In the genomic region with DNA sequence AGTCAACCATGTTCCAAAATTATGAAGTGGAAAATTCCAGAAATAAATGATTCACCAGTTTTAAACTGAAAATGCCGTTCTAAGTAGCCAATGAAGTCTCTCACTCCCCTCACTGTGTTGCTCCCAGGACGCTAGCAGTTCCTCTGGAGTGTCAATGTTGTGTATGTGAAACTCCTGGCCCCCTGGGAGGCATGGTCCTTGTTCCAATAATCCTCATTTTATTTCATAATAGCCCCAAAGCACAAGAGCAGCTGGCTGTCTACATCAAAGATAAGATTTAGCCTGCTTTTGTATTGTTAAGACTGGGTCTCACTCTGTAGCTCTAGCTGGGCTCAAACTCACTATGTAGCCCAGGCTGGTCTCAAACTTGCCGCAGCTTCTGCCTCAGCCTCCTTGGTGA, we compare ENCODE assay signal across 23 mouse cellular contexts. TPM values are rescaled to one million over a fixed set of nuclear protein-coding genes. Genes with fewer than 3 reads are reported as not detected.
A peak's percentile ranks its signal among the peaks of the same experiment; 100 is the strongest.
DNase-seq lines count a peak whose midpoint lies in the region; ATAC-seq and TF ChIP-seq lines count a peak whose summit lies in the region.
"Had no signal": no experiment of that assay in that cellular context is flagged by ENCODE, and none has a peak within 500 bp of the region (broad histone marks: within the 10 kb centered on the region; RNA-seq: fewer than 3 reads in every experiment).

No protein-coding gene starts in this region.

- H3K9ac ChIP-seq in hindbrain, postnatal 0 days (replicated peaks; ENCODE audit: low read length): no peak overlapping the region
- no peak overlapping the region for H3K9ac ChIP-seq in hindbrain, embryonic 11.5 days (ENCODE audit: low read depth, low read length)
- H3K9ac ChIP-seq: embryonic facial prominence, embryonic 12.5 days; embryonic facial prominence, embryonic 15.5 days; hindbrain, embryonic 14.5 days had no signal

- DNase-seq in cerebellum, adult 9-10 months: peak; percentile 29
- DNase-seq in cerebellum, adult 11 months: no peak
- no peak for DNase-seq in gastrocnemius, adult 2 months
- no peak for DNase-seq in gastrocnemius, postnatal 36 days
- DNase-seq in hindbrain, postnatal 0 days (ENCODE audit: low spot score): no peak
- DNase-seq in hindbrain, embryonic 11.5 days (ENCODE audit: low spot score): no peak
- DNase-seq in adipocyte (ENCODE audit: low spot score): peak; percentile 40
- DNase-seq: adrenal gland, adult 2 months; adrenal gland, postnatal 14 days; B cell, adult 2 months; forebrain, postnatal 0 days; gastrocnemius, postnatal 25 days; heart, adult 18-20 months; heart, postnatal 36 days; kidney, adult 2 months had no signal

- TF ChIP-seq CTCF in gastrocnemius, adult 2 months (IDR thresholded peaks at IDR 0.05): no peak
- no peak for TF ChIP-seq CTCF in hindbrain, postnatal 0 days (IDR thresholded peaks at IDR 0.05; ENCODE audit: low read depth)

- peaks cover 6% of the 10 kb centered on the region; the same call in 1 of the 2 replicates for H3K4me1 ChIP-seq in hindbrain, postnatal 0 days (ENCODE audit: insufficient read depth, low read length)
- H3K4me1 ChIP-seq in hindbrain, embryonic 11.5 days (replicated peaks; ENCODE audit: control insufficient read depth, insufficient read depth, low read length): no peaks in the 10 kb centered on the region

- no peak overlapping the region for H3K4me3 ChIP-seq in gastrocnemius, adult 2 months
- no peak overlapping the region for H3K4me3 ChIP-seq in hindbrain, postnatal 0 days (ENCODE audit: low read length)
- no peak overlapping the region for H3K4me3 ChIP-seq in hindbrain, embryonic 11.5 days (ENCODE audit: low read depth, low read length)

- H3K27ac ChIP-seq in gastrocnemius, adult 2 months: peak overlapping the region; percentile 31; the same call in 1 of the 2 replicates
- peak overlapping the region; percentile 85; the same call in 1 of the 2 replicates for H3K27ac ChIP-seq in hindbrain, postnatal 0 days
- no peak overlapping the region for H3K27ac ChIP-seq in hindbrain, embryonic 11.5 days (ENCODE audit: low read depth, low read length)
- H3K27ac ChIP-seq: embryonic facial prominence, embryonic 12.5 days had no signal

- WGBS in hindbrain, postnatal 0 days: 93% methylated on average over 3 of the region's 3 CpGs
- 95% methylated on average over 3 of the region's 3 CpGs for WGBS in hindbrain, embryonic 11.5 days

- intact Hi-C loops in gastrocnemius, adult 2 months (cut with DNase I): loop anchor here (10.0 kb wide), 1 partner anchor 59 kb away; no protein-coding TSS in a partner anchor
- intact Hi-C loops in gastrocnemius, postnatal 36 days (cut with DNase I): no loop called here

- H3K27me3 ChIP-seq in hindbrain, postnatal 0 days (ENCODE audit: insufficient read depth, low read length): no peaks in the 10 kb centered on the region
- no peaks in the 10 kb centered on the region for H3K27me3 ChIP-seq in hindbrain, embryonic 11.5 days (ENCODE audit: control insufficient read depth, insufficient read depth, low read length)
- H3K27me3 ChIP-seq: CH12.LX; embryonic facial prominence, embryonic 12.5 days; embryonic facial prominence, embryonic 15.5 days; Patski had no signal

- no peaks in the 10 kb centered on the region for H3K9me3 ChIP-seq in hindbrain, postnatal 0 days (ENCODE audit: low read length)
- no peaks in the 10 kb centered on the region for H3K9me3 ChIP-seq in hindbrain, embryonic 11.5 days (ENCODE audit: control insufficient read depth, low read length)
- H3K9me3 ChIP-seq: embryonic facial prominence, embryonic 12.5 days; embryonic facial prominence, embryonic 15.5 days; G1E; hindbrain, embryonic 10.5 days had no signal

- ATAC-seq in hindbrain, postnatal 0 days: no peak
- ATAC-seq in hindbrain, embryonic 11.5 days (ENCODE audit: low FRiP score): no peak
- no peak for ATAC-seq in granulocyte monocyte progenitor cell, adult 5-6 weeks (replicated peaks; ENCODE audit: poor library complexity, severe bottlenecking)

- no peaks in the 10 kb centered on the region for H3K36me3 ChIP-seq in hindbrain, postnatal 0 days (ENCODE audit: insufficient read depth, low read length)
- H3K36me3 ChIP-seq in hindbrain, embryonic 11.5 days (ENCODE audit: control insufficient read depth, insufficient read depth, low read length): no peaks in the 10 kb centered on the region
- H3K36me3 ChIP-seq: embryonic facial prominence, embryonic 12.5 days; embryonic facial prominence, embryonic 15.5 days; hindbrain, embryonic 10.5 days had no signal

- H3K4me2 ChIP-seq in hindbrain, postnatal 0 days (ENCODE audit: low read depth, low read length): no peak overlapping the region
- H3K4me2 ChIP-seq in hindbrain, embryonic 11.5 days (replicated peaks; ENCODE audit: low read depth, low read length): no peak overlapping the region

RNA-seq across cellular contexts. Expression of gene Stk38l, which starts 1.0 kb away (rescaled TPM):
- 10 to 100 TPM; 11.4 to 11.8 TPM for total RNA-seq in gastrocnemius, adult 2 months (2021)
- 1 to 10 TPM; 7.7 to 8.5 TPM for total RNA-seq in gastrocnemius, postnatal 36 days (2021)
- 4.5 and 5.0 TPM in 2 replicates for total RNA-seq in hindbrain, postnatal 0 days (2014; rRNA removed)
- polyA plus RNA-seq in hindbrain, postnatal 0 days (2015; fragmentation: Nextera tagmentation; extraction: Ambion mirVana): 12.3 and 14.4 TPM in 2 replicates
- 19.4 and 20.1 TPM in 2 replicates for polyA plus RNA-seq in hindbrain, embryonic 11.5 days (2014; fragmentation: Nextera tagmentation; extraction: Ambion mirVana)
- total RNA-seq in granulocyte monocyte progenitor cell, adult 5-6 weeks (2014; fragmentation: Nextera tagmentation): 1.9 and 5.9 TPM in 2 replicates
- total RNA-seq in granulocyte monocyte progenitor cell, adult 5-6 weeks (2017): 1.2 and 6.1 TPM in 2 replicates

Comparison
In these comparisons a context has a peak if more than half of its experiments do, and no peak if none do; other contexts are left out.
1. DNase-seq: peak in cerebellum, adult 9-10 months (single experiment) and adipocyte (single experiment); none in cerebellum, adult 11 months (single experiment), gastrocnemius, adult 2 months (single experiment), gastrocnemius, postnatal 36 days (0 of 2), hindbrain, postnatal 0 days (single experiment) and hindbrain, embryonic 11.5 days (single experiment).